Mouse (Mus musculus): ENCODE measurements at regions not wholly inside any gene's neighbourhood (a gene's known extent, or its start where the extent isn't known, plus 50 kb on each side); places are given as distances from the start of the nearest gene placed in this dataset.

DNA sequence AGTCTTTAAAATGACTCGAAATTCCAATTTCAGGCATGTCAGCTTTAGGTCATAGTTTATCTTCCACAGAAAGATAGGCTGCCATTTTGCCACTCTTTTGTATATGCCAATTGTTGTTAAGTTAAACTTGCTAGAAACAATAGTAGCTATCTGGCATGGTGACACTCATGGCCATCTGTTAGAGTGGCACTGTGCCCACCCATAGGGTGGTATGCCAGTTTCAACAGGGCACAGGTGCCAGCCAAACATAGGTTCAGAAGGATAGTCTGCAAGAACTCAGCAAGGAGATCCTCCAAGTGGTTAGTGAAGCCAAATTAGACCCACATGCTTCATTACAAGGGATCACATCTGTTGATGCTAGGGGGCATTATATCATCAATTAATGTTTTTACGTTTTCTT lies 135.8 kb upstream of the Gm6812 start:
- peak; percentile 15 for DNase-seq (ENCODE audit: low read depth, low spot score)

GRCm38 (mm10) chrX:69009190-69009589 lies 116.3 kb upstream of the Gm6812 start:
- DNase-seq (ENCODE audit: low read depth, low spot score): peak; percentile 50

GRCm38 (mm10) chrX:69007986-69008385 lies 115.1 kb upstream of the Gm6812 start:
- DNase-seq (ENCODE audit: low read depth, low spot score): peak; percentile 57

Measured in brain, adult 2 months (tissue).